Mouse (Mus musculus) kidney, postnatal 14 days (tissue): ENCODE measurements around the gene Vcam1.
A peak's percentile ranks its signal among the peaks of the same experiment; 100 is the strongest.

ENCODE experiments used
- DNase-seq: peaks from one replicate; pipeline ENCODE4 v3.0.0; 2022; ENCODE audit warnings: mixed read lengths

The Vcam1 gene

DNA sequence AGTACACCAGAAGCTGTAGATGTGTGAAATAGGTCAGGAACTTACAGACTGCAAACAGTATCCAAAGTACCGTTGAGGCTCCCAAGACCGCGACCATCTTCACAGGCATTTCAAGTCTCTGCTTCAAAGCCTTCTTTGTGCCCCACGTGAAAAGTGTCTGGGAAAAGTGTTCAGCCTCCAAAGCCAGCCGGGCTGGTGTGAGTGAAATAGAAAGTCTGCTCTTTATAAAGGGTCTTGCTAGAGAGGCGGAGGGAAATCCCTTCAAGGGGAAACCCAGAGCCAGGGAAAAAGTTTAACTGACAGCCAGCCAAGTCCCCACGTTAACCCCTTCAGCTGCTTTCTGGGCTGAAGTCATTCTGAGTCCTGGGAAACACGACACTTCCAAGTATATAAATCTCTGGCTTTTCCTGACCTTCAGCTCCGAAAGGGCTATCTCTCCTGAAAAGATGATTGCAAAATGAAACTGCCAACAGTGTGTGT lies at the start of gene Vcam1:
Gene Vcam1, minus strand, starts transcription at position 430 of the 480 bp plus-strand sequence.
- peak; percentile 54 for DNase-seq

DNA sequence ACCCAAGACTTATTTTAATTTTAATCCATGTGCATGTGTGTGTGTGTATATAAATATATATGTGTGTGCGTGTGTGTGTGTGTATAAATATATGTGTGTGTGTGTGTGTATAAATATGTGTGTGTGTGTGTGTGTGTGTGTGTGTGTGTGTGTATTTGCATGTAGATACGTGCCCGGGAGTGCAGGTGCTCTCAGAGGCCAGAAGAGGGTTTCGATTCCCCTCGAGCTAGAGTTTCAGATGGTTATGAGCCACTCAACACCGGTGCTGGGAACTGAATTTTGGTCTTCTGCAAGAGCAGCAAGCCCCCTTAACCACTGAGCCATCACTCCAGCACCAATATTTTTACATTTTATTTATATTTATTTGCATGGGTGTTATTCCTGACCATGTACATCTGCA lies 45.6 kb upstream of the Vcam1 start:
- DNase-seq = no peak

DNA sequence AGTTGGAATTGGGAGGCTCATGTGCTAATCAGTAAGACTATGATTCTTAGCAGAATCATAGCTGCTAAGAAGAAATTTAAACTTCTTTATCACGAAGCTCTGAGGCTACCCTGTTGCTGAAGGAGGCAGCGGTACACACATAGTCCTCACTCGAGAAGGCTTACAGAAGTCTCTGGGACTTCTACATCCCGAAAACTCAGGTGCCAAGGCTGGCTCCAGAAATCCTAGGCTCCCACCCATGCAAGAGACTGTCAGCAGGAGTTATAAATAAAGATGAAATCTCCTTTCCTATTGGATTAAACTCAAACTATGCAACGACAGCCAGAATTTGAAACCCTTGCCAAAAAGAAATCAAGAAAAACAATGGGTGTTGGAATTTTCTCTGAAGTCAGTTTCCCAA lies 42.0 kb upstream of the Vcam1 start:
- DNase-seq = no peak

DNA sequence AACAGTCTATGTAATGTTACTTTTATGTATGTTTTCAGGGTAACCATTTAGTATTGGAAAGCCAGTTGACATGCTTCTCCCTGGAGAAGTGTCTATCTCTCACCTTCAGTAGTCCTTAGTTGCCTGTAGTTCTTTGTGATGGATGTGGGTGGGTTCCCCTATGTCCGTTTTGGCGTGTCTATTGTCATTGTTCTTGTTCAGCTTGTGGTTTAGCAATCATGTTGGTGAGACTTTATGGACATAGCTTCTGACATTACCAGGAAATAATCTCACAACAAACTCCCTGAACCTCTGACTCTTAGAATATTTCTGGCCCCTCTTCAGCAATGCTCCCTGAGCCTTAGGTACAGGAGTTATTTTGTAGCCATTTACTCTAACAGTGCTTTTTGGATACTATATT lies 38.6 kb upstream of the Vcam1 start:
- DNase-seq = no peak

DNA sequence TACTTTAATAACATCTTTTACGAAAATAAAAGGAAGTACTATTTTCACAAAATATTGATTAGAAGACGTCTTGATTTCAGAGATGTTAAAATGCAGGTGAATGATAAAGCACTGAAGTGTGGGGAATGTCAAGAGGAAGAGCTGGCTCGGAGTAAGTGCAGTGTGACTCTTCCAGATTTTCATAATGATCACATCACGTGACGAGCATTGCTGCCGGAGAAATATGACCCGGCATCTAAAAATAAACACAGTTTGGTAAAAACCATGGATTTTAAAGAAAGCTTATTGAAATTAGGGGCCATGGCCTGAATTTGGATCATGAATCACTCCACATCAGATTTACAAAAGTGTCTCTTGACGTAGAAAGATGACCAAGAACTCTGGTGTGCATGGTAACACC lies 36.8 kb upstream of the Vcam1 start:
- DNase-seq = no peak

DNA sequence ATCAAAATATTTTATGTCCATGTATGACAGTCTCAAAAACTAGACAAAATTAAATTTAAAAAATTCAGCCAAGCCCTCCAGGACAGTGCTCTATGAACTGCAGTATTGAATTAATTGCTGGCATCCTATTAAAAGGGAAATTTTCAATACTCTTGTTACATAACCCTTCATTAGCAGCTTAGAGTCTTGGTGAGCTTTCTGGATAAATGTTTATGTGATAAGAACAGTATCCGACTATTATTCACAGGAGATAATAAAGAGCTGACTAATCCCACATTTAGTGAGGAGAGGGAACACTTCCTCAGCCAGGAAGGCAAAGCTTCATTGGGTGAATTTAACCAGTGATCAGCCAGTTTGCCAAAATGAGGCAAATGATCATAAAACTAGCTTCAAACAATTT lies 35.5 kb upstream of the Vcam1 start:
- no peak for DNase-seq

DNA sequence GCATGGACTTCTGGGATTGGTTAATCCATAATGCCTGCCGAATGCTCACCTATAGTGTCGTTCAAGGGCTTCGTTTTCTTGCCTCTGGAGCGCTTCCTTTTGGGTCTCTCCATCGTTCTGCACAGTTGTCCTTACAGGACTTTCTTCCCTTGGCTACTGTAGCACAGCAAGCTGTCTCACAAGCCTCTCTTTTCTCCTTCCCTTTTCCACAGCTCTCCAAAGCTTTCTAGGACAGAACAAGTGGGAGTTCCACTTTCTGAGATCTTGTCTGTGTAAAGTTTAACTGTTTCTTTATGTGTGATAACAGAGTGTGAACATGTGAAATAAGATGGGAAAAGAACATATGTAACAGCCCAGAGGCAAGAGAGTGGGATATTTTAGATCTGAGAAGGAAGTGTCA lies 34.0 kb upstream of the Vcam1 start:
- no peak for DNase-seq

DNA sequence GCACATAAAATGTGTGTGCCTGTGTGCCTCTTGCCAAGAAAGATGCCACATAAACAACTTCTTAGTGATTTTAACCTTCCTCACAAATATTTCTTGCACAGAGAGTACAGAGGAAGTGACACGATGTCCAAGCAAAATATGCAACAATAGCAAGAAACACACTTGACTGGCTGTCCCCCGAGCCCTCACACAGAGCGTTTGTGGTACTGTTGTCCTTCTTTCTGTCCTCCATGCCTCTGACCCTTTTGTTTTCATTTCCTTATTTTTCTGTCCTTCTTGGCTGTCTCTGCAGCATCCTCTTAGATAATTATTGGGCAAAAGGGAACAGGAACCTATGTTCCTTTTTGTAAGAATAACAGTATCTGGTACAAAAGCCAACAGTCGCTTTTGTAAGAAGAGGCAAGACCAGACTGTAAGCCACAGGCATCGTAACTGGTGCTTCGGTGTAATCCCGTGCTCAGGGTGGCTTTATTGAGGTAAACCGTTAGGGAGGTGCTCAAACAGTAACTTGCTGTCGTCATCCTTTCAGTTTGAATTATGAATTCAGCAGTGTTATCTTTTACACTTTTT lies 32.7 kb upstream of the Vcam1 start:
- DNase-seq = peak; percentile 10

DNA sequence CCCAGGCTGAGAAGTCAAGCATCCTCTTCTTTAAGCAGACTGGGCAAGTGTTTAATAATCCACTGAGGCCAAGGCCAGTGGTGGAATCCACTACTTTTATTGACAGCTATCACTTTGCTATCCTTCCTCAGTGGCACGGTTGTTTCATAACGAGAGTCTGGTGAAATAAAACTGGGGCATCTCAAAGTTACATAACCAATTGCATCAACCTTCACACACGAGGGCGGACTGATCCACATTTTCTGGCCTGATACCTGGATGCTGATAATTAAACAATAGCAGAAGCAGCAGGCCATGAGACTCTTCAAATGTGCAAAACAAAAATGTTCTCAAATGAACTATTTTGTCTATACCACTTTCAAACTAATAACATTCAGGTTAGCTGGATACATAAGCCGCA lies 29.9 kb upstream of the Vcam1 start:
- no peak for DNase-seq

DNA sequence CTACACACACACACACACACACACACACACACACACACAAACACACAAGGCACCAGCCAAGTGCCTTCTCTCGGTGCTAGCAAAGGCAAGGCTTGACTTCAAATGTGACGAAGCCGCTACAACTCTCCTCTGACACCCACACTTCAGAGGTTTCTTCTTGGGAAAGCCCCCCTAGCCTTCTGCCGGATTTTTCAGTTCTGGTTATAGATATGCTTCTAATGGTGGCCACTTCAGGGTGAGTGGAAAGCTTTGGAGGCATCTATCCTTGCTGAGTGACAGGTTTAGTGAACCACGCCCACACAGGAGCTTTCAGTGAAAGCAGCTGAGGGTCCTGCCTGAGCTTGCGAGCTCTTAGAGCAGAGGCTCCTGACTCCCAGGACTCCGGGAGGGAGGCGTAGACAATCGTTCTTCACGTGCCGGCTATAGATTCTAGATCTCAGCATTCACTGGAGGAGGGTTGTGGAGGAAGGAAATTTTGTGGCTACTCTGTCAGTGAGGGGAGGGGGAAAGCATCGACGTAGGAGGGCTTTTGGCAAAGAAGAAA lies 28.0 kb upstream of the Vcam1 start:
- DNase-seq = no peak

DNA sequence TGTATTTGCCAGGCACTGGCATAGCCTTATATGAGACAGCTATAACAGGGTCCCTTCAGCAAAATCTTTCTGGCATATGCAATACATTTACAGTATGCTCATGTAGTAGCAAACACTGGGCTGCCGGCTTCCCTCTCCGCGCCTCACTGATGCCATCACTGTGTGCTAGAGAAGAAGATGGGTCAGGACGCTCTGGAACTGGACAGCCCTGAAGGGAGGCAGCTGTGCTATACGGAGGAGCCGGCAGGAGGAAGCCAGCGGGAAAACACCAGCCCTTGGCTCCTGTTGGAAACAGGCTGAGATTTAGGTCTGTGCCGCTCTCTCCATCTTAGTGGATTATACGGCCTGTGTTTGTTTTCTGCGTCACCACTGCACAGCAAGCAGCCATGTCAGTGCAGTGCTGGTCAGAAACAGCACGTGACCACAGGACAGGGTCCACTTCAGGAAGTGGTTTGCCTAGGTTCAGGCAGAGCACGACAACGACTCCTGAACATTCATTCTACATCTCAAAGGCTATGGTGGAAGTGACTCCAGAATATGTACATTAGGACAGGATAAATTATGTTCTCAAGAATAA lies 20.7 kb upstream of the Vcam1 start:
- DNase-seq = no peak

DNA sequence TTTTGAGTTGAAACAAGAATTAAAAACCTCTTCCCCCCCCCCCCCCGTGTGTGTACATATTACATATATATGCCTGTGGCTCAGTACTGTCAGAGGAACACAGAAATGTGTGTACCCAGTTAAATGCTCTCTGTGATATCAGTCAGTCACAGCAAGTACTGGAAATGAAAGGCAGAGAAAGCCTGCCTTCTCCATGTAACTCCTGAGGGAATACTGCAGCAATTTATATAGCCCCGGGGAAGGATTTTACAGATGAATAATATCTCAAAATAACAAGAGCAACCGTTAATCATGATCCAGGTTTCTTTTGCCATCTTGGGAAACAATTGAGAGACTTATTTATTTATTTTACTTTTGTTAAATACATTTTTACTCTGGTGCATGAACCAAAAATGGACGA lies 19.6 kb upstream of the Vcam1 start:
- no peak for DNase-seq

DNA sequence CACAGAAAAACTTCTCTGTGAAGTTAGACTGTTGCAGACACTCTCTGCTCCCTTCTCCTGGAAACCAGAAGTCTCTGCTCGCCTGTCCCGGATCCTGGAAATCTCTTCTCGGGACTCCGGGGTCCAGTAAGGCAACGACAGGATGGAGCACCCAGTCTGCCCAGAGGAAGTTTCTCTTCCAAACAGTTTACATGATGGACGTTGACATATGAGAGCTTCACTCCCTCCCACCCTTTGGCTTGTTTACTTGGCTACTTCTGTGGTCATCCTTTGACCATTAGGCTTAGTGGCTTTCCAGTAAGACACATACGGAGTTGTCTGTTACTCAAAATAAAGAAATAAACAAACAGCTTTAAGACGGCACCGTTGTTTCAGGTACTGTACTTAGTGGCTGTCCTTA lies 19.2 kb upstream of the Vcam1 start:
- no peak for DNase-seq

DNA sequence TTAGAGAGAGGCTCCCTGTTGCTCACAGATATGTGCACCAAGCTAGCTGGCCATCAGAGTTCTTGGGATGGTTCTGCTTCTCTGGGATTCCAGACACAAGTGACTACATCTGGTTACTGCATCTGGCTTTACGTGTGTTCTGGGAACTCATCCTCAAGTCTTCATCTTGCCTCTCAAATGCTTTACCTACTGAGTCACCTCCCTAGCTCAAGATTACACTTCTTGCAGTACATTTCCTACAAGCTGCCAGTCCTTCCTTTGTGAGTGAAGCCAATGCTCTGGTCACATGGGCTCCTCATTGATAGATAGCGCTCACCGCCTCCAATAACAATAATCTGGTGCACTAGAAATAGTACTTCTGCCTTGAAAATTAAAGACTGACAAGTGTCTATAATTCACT lies 11.7 kb upstream of the Vcam1 start:
- no peak for DNase-seq

DNA sequence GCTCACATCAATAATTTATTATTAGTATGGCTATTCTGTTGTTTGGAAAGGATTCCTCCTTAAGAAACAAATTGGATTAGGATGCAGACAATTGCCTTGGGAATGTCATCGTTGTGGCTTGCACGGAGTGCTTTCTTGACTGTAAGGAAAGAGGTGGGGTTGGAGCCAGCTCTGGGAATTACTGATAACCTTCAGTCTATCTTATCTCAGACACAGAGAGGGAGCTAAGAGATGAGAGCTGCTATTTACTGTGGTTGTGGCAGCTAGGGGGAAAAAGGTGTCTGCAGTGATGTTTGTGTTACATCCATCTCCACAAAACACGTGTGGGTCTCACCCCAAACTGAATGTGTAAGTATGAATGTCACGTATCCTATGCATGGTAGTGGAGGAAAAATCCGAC lies 9.5 kb upstream of the Vcam1 start:
- no peak for DNase-seq

DNA sequence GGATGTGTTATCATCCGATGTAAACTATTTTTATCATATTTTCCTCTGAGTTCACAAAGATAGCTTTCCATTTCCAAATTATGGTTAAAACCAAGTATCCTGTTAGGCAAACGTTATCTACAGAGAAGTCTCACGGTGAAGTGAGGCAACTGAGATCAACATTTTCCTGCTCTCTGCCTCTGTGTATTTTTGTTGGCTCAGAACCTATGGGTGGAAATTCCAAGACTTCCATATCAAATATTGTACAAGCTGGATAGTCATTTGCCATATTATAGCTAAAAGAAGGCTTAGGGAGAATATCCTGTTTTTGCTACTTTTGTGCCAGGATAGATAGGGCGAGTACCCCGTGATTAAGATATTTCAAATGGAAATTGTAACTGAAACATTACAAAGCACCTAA lies 8.6 kb upstream of the Vcam1 start:
- no peak for DNase-seq

DNA sequence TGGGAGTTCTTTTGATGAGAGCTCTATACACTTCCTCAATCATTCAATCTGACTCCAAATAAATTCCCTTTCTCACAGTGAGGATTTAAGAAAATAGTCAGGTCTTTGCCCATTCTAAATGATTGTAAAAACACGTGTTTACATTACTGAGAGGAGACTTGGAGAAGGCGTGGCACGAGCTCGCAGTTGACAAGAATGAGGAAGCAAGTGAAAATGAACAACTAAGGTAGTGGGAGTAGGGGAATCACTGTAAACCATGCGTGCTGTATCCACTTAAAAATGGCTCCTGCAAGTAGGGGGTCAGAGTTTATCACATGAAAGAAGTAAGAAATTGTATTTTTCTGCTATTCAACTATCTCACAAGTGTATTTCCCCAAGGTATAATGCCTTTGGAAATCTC lies 3.9 kb upstream of the Vcam1 start:
- DNase-seq = no peak

DNA sequence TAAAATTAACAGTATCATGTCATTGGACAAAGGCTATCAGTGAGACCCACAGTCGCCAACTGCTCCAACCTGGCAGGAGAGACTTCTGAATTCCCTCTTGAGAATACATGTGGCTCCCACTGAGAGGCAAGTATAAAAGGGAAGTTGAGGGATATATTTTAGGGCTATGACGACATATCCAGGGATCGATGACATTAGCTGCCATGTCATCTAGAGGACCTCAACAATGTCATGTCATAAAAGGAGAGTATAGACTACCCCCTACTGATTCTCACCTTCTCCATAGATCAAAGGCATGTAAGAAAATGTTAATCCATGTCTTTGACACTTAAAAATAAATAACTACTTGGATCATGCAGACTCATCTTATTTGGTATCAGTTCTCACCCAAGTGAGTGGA lies 1.2 kb upstream of the Vcam1 start:
- no peak for DNase-seq

DNA sequence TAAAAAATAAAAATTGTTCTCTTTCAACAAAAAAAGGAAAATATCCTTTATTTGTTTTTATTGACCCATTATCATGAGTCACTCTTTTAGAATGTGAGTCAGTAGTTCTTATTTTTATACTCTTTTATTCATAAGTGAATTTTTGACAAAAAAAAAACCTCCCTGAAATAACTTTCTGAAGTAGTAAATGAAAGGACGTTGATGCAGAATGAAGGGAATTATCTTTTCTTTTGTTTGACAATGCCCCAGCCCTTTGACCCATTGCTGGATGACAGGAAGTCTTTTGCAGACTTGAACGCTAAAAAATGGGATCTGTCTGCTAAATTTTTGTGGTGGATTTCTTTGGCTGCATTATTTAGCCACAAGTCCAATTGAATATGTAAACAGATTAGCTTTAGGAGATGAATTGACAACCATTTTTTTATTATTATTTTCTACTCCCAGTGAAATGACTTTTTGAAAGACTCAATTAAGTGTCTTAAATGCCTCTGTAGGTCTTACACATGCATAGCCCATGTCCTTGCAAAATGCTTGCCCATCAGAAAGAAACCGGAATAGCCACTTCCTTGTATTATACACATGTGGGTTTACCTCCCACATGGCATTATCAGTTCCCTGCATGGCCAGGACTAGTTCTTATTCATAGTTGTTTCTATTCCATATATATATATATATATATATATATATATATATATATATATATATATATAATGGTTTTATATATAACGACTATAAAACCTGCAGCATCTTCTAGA lies 530 bp upstream of the Vcam1 start:
- no peak for DNase-seq

DNA sequence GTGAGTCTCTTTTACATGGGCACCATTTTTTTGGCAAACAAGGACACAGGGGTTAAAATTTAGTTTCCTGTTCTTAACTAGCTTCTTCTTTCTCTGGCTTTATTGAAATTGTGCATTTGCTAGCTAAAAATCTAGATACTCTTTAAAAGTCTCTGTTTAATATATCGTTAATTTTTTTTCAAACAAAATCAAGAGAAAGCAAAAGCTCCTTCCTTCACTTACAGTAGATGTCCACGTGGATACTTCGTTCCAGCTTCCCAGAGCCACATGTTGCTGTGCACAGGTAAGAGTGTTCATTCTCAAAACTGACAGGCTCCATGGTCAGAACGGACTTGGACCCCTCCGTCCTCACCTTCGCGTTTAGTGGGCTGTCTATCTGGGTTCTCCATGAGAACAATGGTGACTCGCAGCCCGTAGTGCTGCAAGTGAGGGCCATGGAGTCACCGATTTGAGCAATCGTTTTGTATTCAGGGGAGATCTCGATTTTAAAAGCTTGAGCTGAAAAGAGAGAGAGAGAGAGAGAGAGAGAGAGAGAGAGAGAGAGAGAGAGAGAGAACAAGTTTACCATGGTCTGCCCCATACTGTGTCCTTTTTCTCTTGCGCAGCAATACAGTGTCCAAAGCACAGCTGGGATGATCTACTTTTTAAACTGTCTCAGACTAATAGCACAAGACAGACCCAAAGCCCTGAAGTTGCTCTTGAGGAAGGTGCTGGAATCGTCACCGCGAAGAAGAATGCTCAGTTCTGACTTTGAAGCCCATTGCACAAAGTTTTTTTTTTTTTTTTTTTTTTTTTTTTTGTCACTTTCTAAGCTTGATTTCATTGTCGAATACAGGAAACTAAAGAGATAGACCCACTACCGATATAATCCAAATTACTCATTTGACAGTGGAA lies 930 bp downstream of the Vcam1 start:
- no peak for DNase-seq

DNA sequence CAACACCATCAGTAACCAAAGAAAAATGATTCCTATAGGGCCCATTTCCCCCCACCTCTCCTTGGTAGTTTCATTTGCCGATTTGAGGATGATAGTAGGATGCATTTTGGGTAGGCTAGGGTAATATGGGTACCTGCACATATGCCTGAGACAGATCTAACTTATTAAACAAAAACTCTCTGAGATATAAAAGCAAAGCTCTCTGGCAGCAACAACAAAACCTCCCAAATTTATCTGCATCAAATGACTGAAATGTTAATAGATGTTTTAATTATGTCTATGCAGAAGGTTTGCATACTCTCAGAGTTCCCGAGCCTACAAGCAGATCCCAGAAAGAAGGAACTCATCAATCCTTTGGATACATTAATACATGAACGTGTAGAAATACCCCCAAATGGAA lies 1.7 kb downstream of the Vcam1 start:
- no peak for DNase-seq

DNA sequence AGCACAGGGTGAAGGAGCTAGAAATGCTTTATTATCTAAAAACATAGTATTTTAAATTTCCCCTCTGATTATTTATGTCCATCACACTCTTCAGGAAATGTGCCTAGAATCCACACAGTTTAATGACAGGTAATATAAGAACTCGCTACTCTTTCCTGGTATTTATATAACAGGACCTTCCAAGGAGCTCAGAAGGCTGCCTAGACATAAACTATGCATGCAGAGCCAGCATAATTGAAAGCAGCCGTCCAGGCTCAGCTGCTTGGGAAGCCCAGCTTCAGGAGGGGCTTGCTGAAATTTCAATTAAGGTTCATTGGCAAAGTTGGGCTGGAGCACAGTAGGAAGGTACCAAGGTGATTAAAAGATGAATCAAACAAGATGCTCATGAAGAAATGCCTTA lies 2.2 kb downstream of the Vcam1 start:
- DNase-seq = no peak

DNA sequence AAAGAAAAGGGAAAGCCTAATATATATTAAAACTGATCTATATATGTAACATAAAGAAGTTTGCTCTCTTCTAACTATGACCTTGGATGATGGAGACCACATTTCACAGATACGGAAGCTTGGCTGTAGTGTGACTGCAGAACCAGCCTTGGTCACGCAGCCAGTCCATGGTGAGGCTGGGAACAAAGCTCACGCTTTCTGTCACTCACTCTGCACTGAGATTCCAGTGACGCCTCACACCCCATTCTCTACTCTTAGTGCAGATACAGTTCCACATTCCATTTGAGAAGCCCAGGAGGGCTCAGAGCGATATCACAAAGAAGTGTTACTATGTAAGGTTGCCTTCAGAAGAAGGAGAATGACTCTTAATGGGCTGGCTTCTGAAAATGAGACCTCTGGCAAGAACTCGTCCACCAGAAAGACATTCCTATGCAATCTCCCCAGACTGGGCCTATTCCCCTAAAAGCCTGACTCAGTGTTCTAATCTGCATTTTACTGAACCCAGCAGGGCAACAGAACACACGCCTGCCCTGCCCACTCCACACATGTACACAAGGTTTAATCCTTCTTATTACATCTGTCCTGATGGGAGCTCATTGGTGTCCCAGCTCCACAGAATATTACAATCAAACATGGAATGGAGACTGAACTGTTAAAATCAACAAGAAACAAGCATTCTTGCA lies 2.8 kb downstream of the Vcam1 start:
- no peak for DNase-seq
